Mouse (Mus musculus): ENCODE results near the gene Nek1.

Nek1 gene

GRCm38 (mm10) chr8:61150596-61150995, 157.6 kb downstream of the Nek1 start:
- CTCF ChIA-PET, result no interaction called here

DNA sequence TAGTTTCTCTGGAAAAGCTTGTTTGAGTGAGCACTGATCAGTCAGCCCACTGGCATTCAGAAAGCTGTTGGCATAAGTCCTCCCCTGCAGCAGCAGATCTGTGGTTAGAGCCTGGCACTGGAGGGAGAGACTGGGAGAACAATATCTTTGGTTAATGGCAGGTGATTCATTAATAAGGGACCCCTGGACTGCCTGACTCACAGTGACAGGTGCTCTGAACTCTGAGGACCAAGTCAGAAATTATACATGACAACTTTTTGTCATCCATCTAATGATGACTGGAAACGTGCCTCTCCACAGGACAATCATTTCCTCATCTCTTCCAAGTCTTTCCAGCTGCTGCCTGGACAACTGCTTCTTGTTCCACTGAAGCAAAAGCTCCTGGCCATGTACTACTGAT, 163.4 kb downstream of the Nek1 start:
- CTCF ChIA-PET, result no interaction called here

DNA sequence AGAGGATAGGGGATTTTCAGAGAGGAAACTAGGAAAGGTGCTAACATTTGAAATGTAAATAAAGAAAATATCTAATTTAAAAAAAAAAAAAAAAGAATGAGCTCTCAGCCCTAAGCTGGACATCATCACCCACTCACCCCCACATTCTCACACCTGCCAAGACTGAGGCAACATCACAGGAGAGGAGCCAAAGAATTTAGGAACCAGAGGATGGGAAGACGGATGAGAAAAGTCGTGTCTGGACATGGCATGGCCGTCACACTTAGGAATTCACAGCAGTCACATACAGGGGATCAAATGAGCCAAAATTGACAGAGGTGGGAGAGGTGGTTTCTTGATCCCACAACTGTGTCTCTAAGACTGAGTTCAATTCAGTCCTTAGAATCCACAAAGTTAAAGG, 165.5 kb downstream of the Nek1 start:
- CTCF ChIA-PET, result no interaction called here

DNA sequence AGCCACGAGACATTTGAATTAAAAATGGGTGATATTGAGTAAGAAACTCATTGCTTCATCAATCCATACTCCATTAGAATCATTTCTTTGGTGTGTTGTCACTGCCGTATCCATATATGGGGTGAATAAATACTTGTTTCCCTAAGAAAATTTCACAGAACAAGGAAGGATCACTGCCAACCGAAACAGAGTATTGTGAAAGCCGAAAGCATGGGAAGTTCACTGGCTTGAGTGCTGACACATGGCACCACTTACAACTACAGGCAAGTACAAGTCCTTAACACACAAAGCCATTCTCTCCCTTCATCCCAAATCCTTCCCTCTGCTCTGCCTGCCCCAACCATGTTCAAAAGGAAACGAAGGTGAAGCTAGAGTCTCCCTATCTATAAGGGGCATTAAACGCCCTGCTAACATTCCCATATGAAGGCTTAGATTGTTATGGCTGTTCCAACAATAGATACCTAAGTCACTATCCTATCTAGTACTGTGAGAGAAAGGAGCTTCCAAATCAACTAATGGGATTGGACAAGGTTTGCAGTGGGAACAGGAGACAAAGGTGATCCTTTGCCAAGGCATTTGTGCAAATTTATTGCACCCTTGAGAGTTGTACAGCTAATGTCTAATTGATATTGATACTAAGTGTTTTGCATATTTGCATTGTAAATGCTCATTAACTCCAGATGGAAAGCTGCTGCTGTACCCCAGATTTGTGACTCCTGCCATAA, 168.6 kb downstream of the Nek1 start:
- CTCF ChIA-PET, result interaction anchor here (0.7 kb wide), 1 partner anchor 77 kb away, joined by 9 read pairs; no protein-coding TSS in a partner anchor

DNA sequence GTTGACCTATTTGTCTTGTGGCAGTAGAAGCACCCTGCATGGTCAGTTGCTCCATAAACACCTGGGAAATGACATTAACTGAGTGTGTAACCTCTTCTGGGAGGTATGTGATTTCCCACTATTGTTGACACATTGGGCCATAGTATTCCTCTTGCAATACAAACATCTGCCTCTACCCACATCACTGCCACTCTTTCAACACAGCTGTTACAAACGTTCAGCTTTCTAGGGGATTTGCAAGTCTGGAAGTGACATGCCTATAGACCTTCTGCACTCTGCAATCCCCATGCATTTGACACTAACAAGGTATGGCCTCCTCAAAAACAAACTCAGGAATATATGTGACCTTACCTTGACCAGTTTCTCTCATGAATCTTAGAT, 169.2 kb downstream of the Nek1 start:
- CTCF ChIA-PET, result interaction anchor here (0.7 kb wide), 1 partner anchor 76 kb away, joined by 9 read pairs; no protein-coding TSS in a partner anchor

GRCm38 (mm10) chr8:61171546-61171945, 178.6 kb downstream of the Nek1 start:
- CTCF ChIA-PET, result no interaction called here

- CTCF ChIA-PET, result no interaction called here
Observed at GRCm38 (mm10) chr8:61173921-61174492, 181.0 kb downstream of the Nek1 start.

GRCm38 (mm10) chr8:61175876-61176275, 182.9 kb downstream of the Nek1 start:
- CTCF ChIA-PET, result no interaction called here

DNA sequence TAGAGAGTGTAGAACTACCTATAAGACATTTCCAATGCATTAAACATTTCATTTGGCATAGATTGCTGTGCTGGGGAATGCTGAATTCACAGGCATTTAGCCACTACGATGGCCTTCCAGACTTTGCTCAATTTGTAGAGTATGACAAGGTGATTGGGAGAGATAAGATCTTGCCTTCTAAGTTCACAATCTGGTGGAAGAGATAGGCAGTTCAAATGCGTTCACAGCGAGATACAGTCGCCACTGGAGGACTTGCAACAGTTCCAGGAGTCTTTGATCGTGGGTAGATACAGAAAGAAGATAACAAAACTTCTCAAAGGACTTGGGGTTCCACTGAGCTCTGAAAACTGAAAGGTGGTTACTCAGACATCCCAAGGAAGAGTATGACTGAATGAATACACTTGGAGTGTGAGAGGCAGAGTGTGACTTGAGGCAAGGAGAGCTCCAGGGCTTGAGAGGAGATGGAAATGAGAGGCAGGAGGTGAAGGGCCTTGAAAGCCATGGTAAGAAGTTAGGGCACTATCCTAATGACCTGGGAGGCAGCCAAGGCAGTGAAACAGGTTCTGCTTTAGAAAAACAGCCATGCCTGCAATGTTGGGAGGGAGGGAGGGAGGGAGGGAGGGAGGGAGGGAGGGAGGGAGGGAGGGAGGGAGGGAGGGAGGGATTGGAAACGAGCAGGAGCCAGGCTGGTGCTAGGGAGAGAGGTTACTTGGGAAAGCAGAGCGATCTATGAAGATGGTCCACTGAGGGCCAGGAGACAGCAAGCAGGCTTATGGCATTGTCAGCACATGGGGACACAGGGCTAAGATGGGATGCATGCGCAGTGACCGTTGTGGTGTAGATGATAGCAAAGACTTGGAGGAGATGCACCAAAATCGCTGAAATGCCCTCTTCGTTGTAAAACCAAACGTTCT, 184.9 kb downstream of the Nek1 start:
- CTCF ChIA-PET, result no interaction called here

DNA sequence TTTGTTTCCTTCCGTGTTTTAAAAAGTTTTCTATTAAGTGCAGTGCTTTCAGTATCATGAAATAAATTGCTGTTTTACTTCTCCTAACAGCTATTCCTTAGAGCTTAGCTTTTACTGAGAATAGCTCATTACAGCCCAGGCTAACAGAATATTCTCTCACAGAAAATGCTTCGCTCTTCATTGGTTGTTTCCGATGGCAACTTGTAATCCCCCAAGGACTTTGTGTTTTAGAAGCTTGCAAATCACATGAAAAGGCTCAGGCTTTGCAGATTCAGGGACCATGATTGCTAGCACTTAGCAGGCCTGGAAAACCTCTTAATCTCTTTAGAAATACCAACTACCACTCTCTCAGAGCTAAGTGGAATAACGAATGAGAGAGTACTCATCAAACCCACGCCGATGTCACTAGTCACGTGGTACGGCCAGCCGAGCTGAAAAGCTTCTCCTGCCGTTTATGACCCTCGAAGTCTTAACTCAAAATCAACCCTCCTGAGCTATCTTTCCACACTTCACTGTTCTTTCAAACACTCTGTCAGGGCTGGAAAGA, 185.7 kb downstream of the Nek1 start:
- CTCF ChIA-PET, result no interaction called here

Measured in spleen, embryonic (tissue).